Mouse (Mus musculus) heart, embryonic 15.5 days (tissue): ENCODE data around the gene Fgr. TPM values are rescaled to one million over a fixed set of nuclear protein-coding genes. Genes with fewer than 3 reads are reported as not detected.

Experiments used
- ATAC-seq: fragments of 200-750 bp; cut with Nextera tagmentation; replicated peaks from 2 replicates; pipeline ENCODE4 v1.8.0; 2017; ENCODE audit warnings: low read depth, moderate TSS enrichment; ENCODE audit not compliant: insufficient number of reproducible peaks, insufficient read depth, low FRiP score
- H3K27ac ChIP-seq: fragments of 300-500 bp; sonication (generic); 2 replicates; pipeline ENCODE4 v1.5.1; 2015; ENCODE audit warnings: mild to moderate bottlenecking, inconsistent platforms
- H3K27me3 ChIP-seq: fragments of 300-500 bp; sonication (generic); 2 replicates; pipeline ENCODE4 v1.6.1; 2015; ENCODE audit warnings: inconsistent platforms
- H3K36me3 ChIP-seq: fragments of 300-500 bp; sonication (generic); 2 replicates; pipeline ENCODE4 v1.6.1; 2015; ENCODE audit warnings: mild to moderate bottlenecking, inconsistent platforms
- H3K4me1 ChIP-seq: fragments of 300-500 bp; sonication (generic); replicated peaks from 2 replicates; pipeline ENCODE4 v1.6.1; 2015; ENCODE audit warnings: inconsistent platforms
- H3K4me2 ChIP-seq: fragments of 300-500 bp; sonication (generic); 2 replicates; pipeline ENCODE4 v1.6.1; 2015; ENCODE audit warnings: inconsistent platforms, mild to moderate bottlenecking, moderate library complexity
- H3K4me3 ChIP-seq: fragments of 300-500 bp; sonication (generic); 2 replicates; pipeline ENCODE4 v1.5.1; 2015; ENCODE audit warnings: mild to moderate bottlenecking, inconsistent platforms
- H3K9ac ChIP-seq: fragments of 300-500 bp; sonication (generic); 2 replicates; pipeline ENCODE4 v1.6.1; 2015; ENCODE audit warnings: mild to moderate bottlenecking, inconsistent platforms
- H3K9me3 ChIP-seq: fragments of 300-500 bp; sonication (generic); replicated peaks from 2 replicates; pipeline ENCODE4 v1.6.1; 2016; ENCODE audit warnings: inconsistent platforms
- WGBS: fragments of 180-500 bp; shearing (Covaris S2); methylation state at CpG from one replicate; pipeline ENCODE4 v1.1.7; 2015; ENCODE audit warnings: mixed read lengths; 5-methylcytosine and 5-hydroxymethylcytosine counted together
- polyA plus RNA-seq: library from polyadenylated mRNA; unstranded; fragments of >200 nt; fragmentation: Nextera tagmentation; extraction: Ambion mirVana; gene quantifications from 2 replicates; pipeline ENCODE4 v1.2.1, GENCODE M21; 2015

The Fgr gene
- polyA plus RNA-seq, 1 experiment from 2014 or later, result 0.42 TPM

DNA sequence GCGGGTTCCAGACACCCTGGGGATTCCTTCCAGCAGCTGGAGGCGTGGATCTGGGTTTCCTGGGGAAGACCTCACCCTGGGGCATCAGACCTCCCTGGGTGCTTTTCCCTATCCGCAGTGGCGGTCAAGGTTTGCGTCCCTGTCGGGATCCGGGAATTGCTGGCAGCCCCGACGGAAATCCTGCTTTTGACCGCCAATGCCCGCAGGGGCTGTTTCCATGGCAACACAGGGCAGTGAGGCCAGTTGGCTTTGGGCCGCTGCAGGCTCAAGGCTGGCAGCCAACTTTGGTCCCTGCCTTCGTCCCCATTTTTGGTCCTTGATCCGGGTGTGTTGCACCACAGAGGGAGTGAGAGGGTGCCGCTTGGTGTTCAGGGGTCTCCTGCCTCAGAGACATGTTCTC lies 1.0 kb downstream of the Fgr start:
- peak overlapping the region; percentile 49 for H3K4me2 ChIP-seq
- ATAC-seq, result no peak
- H3K4me3 ChIP-seq, result peak overlapping the region; percentile 19
- no peaks in the 10 kb centered on the region for H3K9me3 ChIP-seq
- 6% methylated on average over 15 of the region's 15 CpGs for WGBS
- peak overlapping the region; percentile 42; the same call in 1 of the 2 replicates for H3K27ac ChIP-seq
- H3K4me1 ChIP-seq, result peaks cover 26% of the 10 kb centered on the region
- H3K36me3 ChIP-seq, result no peaks in the 10 kb centered on the region
- peak overlapping the region; percentile 1; the same call in 1 of the 2 replicates for H3K9ac ChIP-seq
- H3K27me3 ChIP-seq, result peaks cover 18% of the 10 kb centered on the region

GRCm38 (mm10) chr4:132975791-132976190 lies 1.9 kb downstream of the Fgr start:
- no peaks in the 10 kb centered on the region for H3K9me3 ChIP-seq
- H3K27me3 ChIP-seq, result peaks cover 18% of the 10 kb centered on the region
- no peak overlapping the region for H3K9ac ChIP-seq
- H3K4me1 ChIP-seq, result peaks cover 26% of the 10 kb centered on the region
- H3K4me3 ChIP-seq, result no peak overlapping the region
- H3K4me2 ChIP-seq, result no peak overlapping the region
- H3K36me3 ChIP-seq, result no peaks in the 10 kb centered on the region
- 75% methylated on average over 3 of the region's 3 CpGs for WGBS
- ATAC-seq, result no peak
- 0 out of 2 replicates have a peak overlapping the region, but pooled peaks have one; percentile 30 for H3K27ac ChIP-seq

GRCm38 (mm10) chr4:132976729-132977128 lies 2.8 kb downstream of the Fgr start:
- no peak for ATAC-seq
- Histone ChIP-seq H3K27ac (0 out of 2 replicates have a peak overlapping the region, but pooled peaks have one; percentile 30), H3K4me1 (peaks cover 26% of the 10 kb centered on the region), H3K27me3 (peaks cover 18% of the 10 kb centered on the region), H3K9ac (no peak overlapping the region), H3K36me3 (no peaks in the 10 kb centered on the region), H3K4me3 (no peak overlapping the region), H3K9me3 (no peaks in the 10 kb centered on the region), H3K4me2 (no peak overlapping the region)
- WGBS, result 63% methylated on average over 6 of the region's 6 CpGs

DNA sequence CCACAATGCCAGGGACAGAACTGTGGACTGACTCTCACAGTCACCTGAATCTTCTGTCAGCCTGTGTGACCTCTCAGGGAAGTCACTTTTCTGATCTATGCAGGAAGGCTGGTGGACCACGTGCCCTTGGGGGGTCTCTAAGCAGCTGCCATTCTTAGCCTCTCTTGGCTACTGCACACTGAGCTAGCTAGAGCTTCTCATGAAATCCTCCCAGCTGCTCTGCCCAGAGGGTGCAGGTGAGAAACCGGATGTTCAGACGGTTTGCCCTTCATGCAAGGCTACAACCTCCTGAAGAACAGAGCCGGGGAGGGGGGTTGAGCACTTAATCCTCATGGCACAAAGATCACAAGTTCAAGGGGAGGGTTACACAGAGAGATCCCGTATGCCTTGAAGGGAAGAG lies 3.7 kb downstream of the Fgr start:
- Histone ChIP-seq H3K27me3 (peaks cover 18% of the 10 kb centered on the region), H3K4me2 (0 out of 2 replicates have a peak overlapping the region, but pooled peaks have one; percentile 11), H3K9me3 (no peaks in the 10 kb centered on the region), H3K36me3 (no peaks in the 10 kb centered on the region), H3K27ac (peak overlapping the region; percentile 17; the same call in 1 of the 2 replicates), H3K4me1 (peaks cover 27% of the 10 kb centered on the region), H3K4me3 (no peak overlapping the region), H3K9ac (no peak overlapping the region)
- ATAC-seq, result no peak
- WGBS, result 39% methylated on average over 5 of the region's 5 CpGs

GRCm38 (mm10) chr4:132979186-132979585 lies 5.3 kb downstream of the Fgr start:
- H3K27ac ChIP-seq, result no peak overlapping the region
- H3K9me3 ChIP-seq, result no peaks in the 10 kb centered on the region
- WGBS, result 72% methylated on average over 2 of the region's 2 CpGs
- H3K4me1 ChIP-seq, result peaks cover 28% of the 10 kb centered on the region
- no peaks in the 10 kb centered on the region for H3K36me3 ChIP-seq
- H3K4me3 ChIP-seq, result no peak overlapping the region
- no peak overlapping the region for H3K4me2 ChIP-seq
- H3K27me3 ChIP-seq, result peaks cover 11% of the 10 kb centered on the region; the same call in 1 of the 2 replicates
- no peak for ATAC-seq
- no peak overlapping the region for H3K9ac ChIP-seq

DNA sequence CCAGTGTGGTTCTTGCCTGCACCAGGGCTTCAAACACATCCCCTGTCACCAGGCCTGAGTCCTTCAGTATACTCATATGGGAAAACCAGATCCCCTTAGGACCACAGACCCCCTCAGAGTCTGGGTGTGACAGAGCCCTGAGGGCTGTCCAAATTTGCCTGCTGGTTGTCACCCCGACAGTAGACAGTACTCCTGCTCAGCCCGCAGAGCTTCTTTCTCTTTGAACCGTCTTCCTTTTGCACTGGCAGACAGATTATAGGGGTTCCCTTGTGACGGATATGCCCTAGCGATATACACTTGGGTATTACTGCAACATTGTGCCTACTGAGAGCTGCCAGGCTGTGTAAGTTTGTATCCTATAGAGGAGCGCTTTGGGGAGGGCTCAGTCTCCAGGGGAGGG lies 7.7 kb downstream of the Fgr start:
- peaks cover 26% of the 10 kb centered on the region for H3K4me1 ChIP-seq
- 78% methylated on average over 6 of the region's 6 CpGs for WGBS
- no peaks in the 10 kb centered on the region for H3K36me3 ChIP-seq
- no peaks in the 10 kb centered on the region for H3K9me3 ChIP-seq
- no peak for ATAC-seq
- H3K4me2 ChIP-seq, result no peak overlapping the region
- H3K4me3 ChIP-seq, result no peak overlapping the region
- no peak overlapping the region for H3K27ac ChIP-seq
- no peak overlapping the region for H3K9ac ChIP-seq
- H3K27me3 ChIP-seq, result no peaks in the 10 kb centered on the region

GRCm38 (mm10) chr4:132982999-132983398 lies 9.1 kb downstream of the Fgr start:
- Histone ChIP-seq H3K4me3 (no peak overlapping the region), H3K4me1 (peaks cover 26% of the 10 kb centered on the region), H3K9ac (no peak overlapping the region), H3K36me3 (no peaks in the 10 kb centered on the region), H3K4me2 (no peak overlapping the region), H3K27ac (peak overlapping the region; percentile 51; the same call in 1 of the 2 replicates), H3K9me3 (no peaks in the 10 kb centered on the region), H3K27me3 (no peaks in the 10 kb centered on the region)
- 58% methylated on average over 6 of the region's 6 CpGs for WGBS
- ATAC-seq, result 0 out of 2 replicates have a peak, but pooled peaks have one; percentile 40

DNA sequence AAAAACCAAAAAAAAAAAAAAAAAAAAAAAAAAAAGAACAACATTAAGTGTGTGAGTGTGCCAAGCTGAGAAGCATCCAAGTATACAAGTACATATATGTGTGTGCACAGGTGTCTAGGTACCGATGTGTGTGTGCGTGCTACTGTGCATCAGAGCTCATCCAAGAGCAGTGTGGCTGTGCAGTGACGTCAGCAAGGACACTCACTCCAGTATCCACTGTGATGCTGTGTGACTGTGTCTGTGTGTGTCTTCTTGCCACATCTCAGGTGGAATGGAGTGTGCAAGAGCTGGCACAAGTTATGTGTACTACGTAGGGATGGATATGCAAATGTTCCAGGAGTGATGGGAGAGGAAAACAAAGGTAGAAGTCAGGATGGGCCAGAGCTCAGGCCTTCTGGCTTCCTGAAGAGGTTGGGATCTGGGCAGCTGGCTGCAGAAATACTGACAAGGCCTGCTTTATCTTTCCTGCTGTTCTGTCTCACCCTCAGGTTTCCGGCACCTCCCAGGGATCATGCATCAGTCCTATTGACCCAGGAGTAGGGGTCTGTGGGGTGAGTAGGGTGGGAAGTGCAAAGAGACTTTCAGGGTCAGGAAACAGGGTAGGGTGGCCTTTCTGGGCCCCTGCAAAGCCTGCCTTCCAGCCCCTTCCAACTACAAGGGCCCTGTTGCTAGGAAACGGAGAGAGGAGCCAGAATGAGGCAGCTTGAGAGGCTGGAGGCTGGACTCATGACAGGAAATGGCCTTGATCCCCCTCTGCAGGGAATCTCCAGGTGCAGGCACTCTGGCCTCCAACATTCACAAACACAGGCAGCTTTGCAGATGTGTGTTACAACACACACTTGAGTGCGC lies 10.0 kb downstream of the Fgr start:
- peaks cover 26% of the 10 kb centered on the region for H3K4me1 ChIP-seq
- peak overlapping the region; percentile 38 for H3K27ac ChIP-seq
- peak; percentile 54; the same call in 1 of the 2 replicates for ATAC-seq
- no peaks in the 10 kb centered on the region for H3K36me3 ChIP-seq
- no peak overlapping the region for H3K9ac ChIP-seq
- no peaks in the 10 kb centered on the region for H3K9me3 ChIP-seq
- H3K4me3 ChIP-seq, result no peak overlapping the region
- H3K27me3 ChIP-seq, result no peaks in the 10 kb centered on the region
- H3K4me2 ChIP-seq, result no peak overlapping the region
- 54% methylated on average over 7 of the region's 7 CpGs for WGBS

GRCm38 (mm10) chr4:132988581-132989355 lies 14.9 kb downstream of the Fgr start:
- no peak overlapping the region for H3K4me3 ChIP-seq
- WGBS, result 85% methylated on average over 6 of the region's 6 CpGs
- no peaks in the 10 kb centered on the region for H3K9me3 ChIP-seq
- no peak overlapping the region for H3K4me2 ChIP-seq
- peaks cover 15% of the 10 kb centered on the region for H3K4me1 ChIP-seq
- no peak for ATAC-seq
- no peaks in the 10 kb centered on the region for H3K27me3 ChIP-seq
- no peak overlapping the region for H3K9ac ChIP-seq
- H3K27ac ChIP-seq, result no peak overlapping the region
- H3K36me3 ChIP-seq, result no peaks in the 10 kb centered on the region

DNA sequence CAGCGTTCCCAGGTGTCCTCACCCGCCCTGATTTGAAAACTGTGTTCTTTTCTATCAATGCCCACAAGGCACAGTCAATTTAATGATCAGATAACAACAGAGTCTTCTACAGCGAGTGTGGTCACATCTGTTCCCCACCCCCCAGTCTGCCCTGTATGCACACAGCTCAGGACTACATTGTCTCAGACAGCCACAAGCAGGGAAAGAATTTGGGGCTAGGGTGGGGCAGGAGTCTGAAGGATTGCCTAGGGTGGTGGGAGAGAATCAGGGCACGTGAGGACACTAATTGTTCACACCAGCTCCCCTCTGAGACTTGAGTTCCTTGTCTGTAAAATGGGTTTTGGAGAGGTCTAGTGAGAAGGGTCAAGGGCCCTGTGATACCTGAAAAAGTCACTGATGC lies 19.7 kb downstream of the Fgr start:
- Histone ChIP-seq H3K4me3 (no peak overlapping the region), H3K4me2 (no peak overlapping the region), H3K9ac (no peak overlapping the region), H3K36me3 (no peaks in the 10 kb centered on the region), H3K27ac (no peak overlapping the region), H3K27me3 (no peaks in the 10 kb centered on the region), H3K4me1 (no peaks in the 10 kb centered on the region; the same call in 1 of the 2 replicates), H3K9me3 (no peaks in the 10 kb centered on the region)
- WGBS, result 63% methylated on average over 4 of the region's 4 CpGs
- no peak for ATAC-seq

DNA sequence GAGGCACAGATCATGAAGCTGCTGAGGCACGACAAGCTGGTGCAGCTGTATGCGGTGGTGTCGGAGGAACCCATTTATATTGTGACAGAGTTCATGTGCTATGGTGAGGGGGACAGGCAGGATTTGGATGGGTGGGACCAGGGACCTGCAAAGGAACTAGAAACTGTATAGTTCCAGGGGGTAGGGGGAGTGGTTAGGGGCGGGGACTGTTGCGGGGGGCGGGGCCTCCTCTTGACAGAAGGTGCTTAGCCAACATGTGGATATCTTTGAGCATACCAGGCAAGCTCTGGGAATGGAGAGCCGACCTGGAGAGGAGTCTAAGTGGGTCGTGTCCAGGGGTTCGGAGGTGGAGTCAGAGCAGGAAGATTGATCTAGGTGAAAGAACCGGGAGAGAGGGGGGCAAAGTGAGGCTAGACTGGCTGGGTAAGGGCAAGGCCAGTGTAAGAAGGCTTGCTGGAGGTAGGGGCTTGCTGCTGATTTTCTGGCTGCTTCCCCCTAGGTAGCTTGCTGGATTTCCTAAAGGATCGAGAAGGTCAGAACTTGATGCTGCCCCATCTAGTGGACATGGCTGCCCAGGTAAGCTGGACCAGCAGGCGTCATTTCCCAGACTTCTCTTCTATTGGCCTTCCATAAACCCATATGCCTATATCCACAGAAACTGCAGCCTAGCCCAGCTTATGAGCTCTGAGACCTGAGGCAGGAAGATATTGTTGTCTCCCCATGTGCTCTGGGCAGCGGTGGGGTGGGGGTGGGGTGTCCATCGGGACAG lies 23.8 kb downstream of the Fgr start:
- no peak overlapping the region for H3K4me2 ChIP-seq
- no peak overlapping the region for H3K4me3 ChIP-seq
- H3K9ac ChIP-seq, result no peak overlapping the region
- no peaks in the 10 kb centered on the region for H3K36me3 ChIP-seq
- H3K9me3 ChIP-seq, result no peaks in the 10 kb centered on the region
- H3K27ac ChIP-seq, result no peak overlapping the region
- no peak for ATAC-seq
- H3K4me1 ChIP-seq, result peaks cover 8% of the 10 kb centered on the region
- H3K27me3 ChIP-seq, result no peaks in the 10 kb centered on the region
- WGBS, result 43% methylated on average over 14 of the region's 14 CpGs
